Mouse (Mus musculus) adrenal gland, adult 2 months (tissue): ENCODE results near the gene Gm12184. TPM values are rescaled to one million over a fixed set of nuclear protein-coding genes. Genes with fewer than 3 reads are reported as not detected.
"Not testable (repeated sequence)": the region's sequence is repeated elsewhere in the genome, so short reads cannot be mapped to it uniquely, and the experiment has no call there.

ENCODE experiments used
- DNase-seq: peaks from one replicate; pipeline ENCODE4 v3.0.0; 2021
- long read RNA-seq: library from polyadenylated mRNA; stranded (forward); transcript quantifications from one replicate; pipeline ENCODE4 v2.0.0, GENCODE M21; 2021
- polyA plus RNA-seq: library from polyadenylated mRNA; depleted of rRNA; stranded (reverse); fragments of >200 nt; gene quantifications from 2 replicates; pipeline ENCODE4 v1.2.3, GENCODE M21; 2012; rRNA removed
- total RNA-seq, 2 experiments: library from RNA; stranded (reverse); gene quantifications; 2 replicates each; pipeline ENCODE4 v1.2.3; 2021

Gene Gm12184
- total RNA-seq (1 to 10 TPM; 1.8 to 6.2 TPM), polyA plus RNA-seq (10.5 and 17.5 TPM in 2 replicates)
- long read RNA-seq, partial matches to known transcripts: 0 of 3 reads
- long read RNA-seq, other reads (novel, unspliced or antisense): 0 of 3 reads

DNA sequence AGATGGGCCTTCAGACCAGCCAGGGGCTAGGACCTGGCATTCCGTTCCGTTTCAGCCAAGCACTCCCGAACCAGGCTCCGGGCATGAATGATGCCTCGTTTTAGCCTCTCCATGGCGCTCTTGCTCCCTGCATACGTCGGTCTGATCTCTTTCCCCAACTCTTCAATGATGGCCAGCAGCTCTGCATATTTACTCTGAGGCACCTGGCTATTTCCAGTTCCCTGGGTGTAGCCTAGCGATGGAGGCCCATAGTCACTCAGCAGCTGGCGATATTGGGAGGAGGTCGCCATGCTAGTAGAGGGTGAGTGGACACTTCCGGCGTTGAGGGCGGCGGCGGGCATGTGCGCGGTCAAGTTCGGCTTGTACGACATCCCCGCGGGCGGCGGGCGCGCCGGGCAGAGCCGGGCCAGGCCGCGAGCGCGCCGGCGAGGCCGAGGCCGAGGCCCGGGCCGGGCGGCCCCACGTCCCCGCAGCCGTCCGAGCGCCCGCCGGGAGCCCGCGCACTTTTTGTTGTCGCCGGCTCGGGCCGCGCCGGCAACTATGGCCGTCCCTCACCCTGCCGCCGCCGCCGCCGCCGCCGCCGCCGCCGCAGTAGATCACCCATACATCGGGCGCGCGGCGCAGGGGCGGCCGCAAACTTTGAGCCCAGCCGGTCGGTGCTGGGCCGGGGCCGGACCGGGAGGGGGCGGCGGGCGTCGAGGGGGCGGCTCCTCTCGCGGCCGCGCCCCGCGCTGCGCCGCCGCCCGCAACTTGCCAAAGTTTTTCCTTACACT is at the start of gene Gm12184, which contains the start of gene Trim7:
TSS of gene Gm12184 (minus strand) at position 677 of the 773 bp plus-strand sequence.
TSS of gene Trim7 (plus strand) at position 162 of the 773 bp plus-strand sequence.
- peak; percentile 66 for DNase-seq

GRCm38 (mm10) chr11:48875343-48875837 is 48.9 kb upstream of the Gm12184 start:
- DNase-seq: not testable (repeated sequence)

- peak; percentile 52 for DNase-seq
Measured at GRCm38 (mm10) chr11:48874465-48874864, 48.0 kb upstream of the Gm12184 start.

- DNase-seq: no peak
Measured at GRCm38 (mm10) chr11:48873591-48874290, 47.3 kb upstream of the Gm12184 start.

- peak; percentile 19 for DNase-seq
Measured at GRCm38 (mm10) chr11:48872695-48873300, 46.3 kb upstream of the Gm12184 start.

DNA sequence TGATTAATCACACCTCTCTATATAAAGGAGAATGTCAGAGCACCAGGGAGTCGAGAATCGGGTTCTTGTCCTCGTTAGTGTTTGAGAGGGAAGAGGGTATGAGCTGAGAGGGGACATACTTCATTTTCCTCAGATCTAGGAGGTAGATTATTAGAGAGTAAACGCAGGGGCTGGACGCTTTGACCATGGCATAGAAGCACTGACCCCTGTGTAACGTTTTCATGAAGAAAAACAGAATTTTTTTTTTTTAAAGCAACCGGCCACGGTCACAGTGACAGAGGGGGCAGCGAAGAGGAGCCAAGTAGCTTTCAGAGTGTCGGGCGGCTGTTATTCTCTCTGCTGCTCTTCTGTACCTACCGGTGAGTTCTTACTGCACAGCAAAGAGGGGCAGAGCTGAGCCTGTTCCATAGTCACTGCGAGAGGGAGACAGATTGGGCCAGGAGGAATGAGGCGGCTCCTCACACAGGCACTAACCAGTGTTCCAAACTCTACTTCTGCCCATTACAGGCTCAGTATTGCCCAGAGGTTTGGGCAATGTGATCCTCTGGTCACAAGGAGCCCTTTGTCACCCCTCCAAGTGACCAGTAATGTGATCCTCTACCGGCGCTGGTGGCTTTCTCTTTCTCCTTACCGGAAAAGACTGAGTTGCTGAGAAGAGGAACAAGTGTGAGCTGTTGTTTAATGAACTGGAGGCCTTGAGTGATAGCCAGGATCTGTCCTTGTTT is 45.5 kb upstream of the Gm12184 start:
- DNase-seq: peak; percentile 76

GRCm38 (mm10) chr11:48871201-48871772 is 44.8 kb upstream of the Gm12184 start, which contains the start of gene Irgm1:
Gene Irgm1 (minus strand): TSS chr11:48871683.
- DNase-seq: peak; percentile 85

GRCm38 (mm10) chr11:48870781-48871180 is 44.3 kb upstream of the Gm12184 start:
- DNase-seq: no peak

DNA sequence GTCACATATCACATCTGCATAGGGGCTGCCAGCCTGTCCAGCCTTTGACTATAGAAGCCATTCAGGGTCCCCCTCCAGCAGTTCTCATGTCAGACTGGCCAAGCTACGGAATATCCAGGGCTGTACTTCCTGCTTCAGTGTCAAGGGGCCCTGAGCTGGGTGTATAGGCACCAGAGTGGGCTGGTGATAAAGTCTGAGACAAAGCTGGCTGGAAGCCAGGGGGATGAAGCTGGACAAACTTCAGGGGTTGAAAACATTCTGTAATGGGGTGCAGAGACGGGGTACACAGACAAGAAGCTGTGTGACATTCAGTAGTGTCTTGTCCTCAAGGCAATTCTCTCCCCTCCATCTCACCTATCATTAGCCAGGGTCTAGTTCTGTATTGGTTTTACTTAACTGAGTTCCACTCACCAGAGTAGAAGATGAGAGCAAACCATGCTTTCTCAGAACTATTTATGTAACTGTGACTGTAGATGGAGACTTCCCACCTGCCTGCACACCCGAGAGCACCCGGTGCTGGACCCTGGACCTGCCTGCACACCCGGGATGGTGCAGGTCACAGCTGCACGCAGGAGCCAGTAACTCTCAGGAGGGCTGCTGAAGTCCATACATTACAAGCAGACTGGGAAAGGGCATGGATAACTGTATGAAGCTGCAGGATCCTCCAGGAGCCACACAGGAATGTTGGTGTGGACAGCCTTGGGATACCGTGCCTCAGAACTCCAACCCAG is 43.1 kb upstream of the Gm12184 start:
- peak; percentile 18 for DNase-seq

DNA sequence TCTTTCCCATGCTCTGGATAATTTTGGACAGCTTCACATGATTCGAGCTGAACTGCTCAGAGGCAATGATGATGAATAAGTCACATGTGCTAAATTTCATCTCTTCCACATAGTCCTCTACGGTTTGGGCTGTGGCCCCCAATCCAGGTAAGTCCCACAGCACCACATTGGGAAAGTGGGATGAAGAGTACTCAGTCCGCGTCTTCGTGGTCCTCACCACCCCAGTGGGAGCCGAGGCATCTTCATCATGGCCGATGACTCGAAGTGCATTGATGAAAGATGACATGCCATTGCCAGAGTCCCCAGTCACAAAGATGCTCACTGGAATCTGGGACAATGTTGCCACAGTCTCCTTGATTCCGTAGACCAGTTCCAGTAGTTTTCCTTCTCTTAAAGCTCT is 40.0 kb upstream of the Gm12184 start:
- DNase-seq: no peak

DNA sequence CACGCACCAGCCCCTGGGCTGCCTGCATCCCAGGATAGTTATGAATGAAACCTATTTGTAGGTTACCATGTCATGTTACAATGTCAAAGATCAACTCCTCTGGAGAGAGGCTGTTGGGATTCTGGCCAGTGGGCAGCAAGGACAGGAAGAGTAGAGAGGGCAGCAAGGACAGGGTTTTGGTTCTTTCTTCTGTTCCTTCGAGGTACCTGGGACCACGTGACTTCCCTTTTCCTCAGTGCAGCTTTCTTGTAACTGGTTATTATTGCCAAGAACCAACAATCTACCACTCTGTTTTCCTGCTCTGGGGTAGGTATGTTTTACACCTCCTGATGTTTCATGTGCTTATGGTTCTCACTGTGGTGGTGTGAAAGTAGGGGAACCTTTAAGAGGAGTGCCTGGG is 37.4 kb upstream of the Gm12184 start:
- no peak for DNase-seq

- DNase-seq: no peak
Measured at GRCm38 (mm10) chr11:48862784-48863319, 36.4 kb upstream of the Gm12184 start.

- DNase-seq: no peak
Measured at GRCm38 (mm10) chr11:48859014-48859413, 32.6 kb upstream of the Gm12184 start.

GRCm38 (mm10) chr11:48853474-48854180 is 27.2 kb upstream of the Gm12184 start:
- peak; percentile 93 for DNase-seq

DNA sequence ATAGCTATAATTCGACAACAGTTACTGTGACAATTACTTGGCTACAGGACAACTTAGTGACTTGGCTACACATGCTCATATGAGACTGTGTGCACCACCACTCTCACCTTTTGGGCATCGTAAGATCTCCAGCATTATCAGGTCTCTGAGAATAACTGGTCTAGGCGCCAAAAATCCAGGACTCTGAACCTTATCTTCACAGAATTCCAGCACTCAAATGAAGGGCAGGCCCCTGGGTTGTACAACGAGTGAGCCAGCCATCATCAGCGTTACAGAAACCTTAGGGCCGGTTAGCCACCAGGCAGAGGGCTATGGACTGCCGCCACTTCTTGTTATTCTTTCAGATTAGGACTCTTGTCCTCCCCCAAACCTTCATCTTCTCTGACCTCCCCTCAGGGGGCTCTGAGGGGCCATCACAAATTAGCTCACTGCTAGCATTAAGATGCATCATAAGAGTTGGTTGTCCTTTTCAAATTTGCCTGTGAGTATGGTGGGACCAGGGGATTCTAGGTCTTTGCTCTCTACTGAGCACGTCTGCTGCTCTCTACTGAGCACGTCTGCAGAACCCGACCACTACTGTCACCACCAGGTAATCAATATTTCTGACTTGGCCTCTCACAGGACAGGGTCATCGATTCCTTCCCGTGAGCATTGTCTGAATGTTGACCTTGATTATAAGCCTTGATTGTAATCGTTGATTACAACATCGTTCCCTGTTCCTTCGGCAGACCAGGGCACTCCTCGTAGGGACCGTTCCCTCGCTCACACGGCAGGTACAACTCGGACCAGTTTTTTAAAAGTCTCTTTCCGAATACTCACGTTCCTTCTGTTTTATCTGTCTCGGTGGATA is 26.4 kb upstream of the Gm12184 start:
- peak; percentile 37 for DNase-seq

- peak; percentile 69 for DNase-seq
Measured at GRCm38 (mm10) chr11:48852190-48852589, 25.7 kb upstream of the Gm12184 start.

DNA sequence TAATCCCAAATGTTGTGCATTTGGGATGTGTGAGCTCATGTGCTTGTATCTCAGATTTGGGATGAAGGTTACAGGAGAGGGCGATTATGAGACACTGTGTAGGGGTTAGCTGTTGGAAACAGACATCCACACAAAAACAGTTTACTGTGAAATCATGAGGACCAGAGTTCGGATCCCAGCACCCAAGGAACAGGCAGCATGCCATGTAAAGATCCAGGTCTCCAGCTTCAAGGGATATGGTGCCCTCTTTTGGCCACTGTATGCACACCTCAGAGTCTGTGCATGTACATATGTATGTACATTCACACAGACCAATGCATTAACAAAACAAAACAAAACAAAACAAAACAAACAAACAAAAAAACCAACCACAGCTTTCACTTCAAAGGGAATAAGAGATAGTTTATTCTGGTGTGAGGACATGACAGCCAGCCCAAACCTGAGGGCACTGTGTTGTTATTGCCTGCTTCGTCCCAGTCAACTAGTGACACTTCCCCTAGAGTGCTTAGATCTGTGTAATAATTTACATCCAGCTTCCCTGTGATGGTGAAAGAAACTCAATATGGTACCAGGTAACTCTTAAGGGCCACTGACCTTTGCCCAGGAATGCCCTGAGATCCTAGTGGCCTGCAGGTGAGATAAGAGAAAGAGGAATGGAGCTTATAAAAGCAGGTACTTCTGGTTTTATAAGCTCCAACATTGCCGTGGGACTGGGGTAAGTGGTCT is 25.0 kb upstream of the Gm12184 start:
- DNase-seq: no peak

DNA sequence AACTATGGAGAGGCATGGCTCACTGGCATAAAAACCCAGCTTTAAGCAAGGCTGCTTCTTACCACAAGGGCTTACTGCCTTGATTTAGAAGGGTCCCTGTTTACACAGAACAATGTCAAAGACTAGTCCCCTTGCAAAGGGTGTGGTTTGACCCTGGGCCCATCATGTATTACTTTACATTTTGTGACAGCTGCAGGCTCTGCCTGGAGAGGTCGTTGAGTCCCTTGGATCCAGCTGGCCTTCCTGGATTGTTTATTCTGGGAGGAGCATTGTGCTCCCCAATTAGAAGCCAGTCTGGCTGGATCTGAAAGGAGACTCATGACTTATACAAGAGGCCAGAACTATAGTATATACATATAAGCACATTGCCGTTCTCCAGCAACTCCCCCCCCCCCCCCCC is 23.8 kb upstream of the Gm12184 start:
- no peak for DNase-seq
